ENCODE assay signal across 7 mouse cellular contexts in genomic region chr10:18210726-18211125, GRCm38 (mm10). TPM values are rescaled to one million over a fixed set of nuclear protein-coding genes. Genes with fewer than 3 reads are reported as not detected.
A peak's percentile ranks its signal among the peaks of the same experiment; 100 is the strongest.
DNase-seq lines count a peak whose midpoint lies in the region; ATAC-seq lines count a peak whose summit lies in the region.

Ect2l (minus strand) TSS chr10:18210890.

- no peaks in the 10 kb centered on the region for H3K9me3 ChIP-seq in heart, embryonic 11.5 days (replicated peaks; ENCODE audit: control insufficient read depth, low read length)
- H3K9me3 ChIP-seq in kidney, embryonic 15.5 days (replicated peaks): no peaks in the 10 kb centered on the region
- H3K9me3 ChIP-seq in stomach, embryonic 16.5 days (replicated peaks; ENCODE audit: control insufficient read depth, low read length): no peaks in the 10 kb centered on the region

- peak within 1 kb of the TSS; percentile 39 for H3K4me2 ChIP-seq in heart, embryonic 11.5 days
- H3K4me2 ChIP-seq in kidney, embryonic 15.5 days: peak within 1 kb of the TSS; percentile 49
- peak within 1 kb of the TSS; percentile 38 for H3K4me2 ChIP-seq in stomach, embryonic 16.5 days (ENCODE audit: low read depth, low read length)

- H3K36me3 ChIP-seq in heart, embryonic 11.5 days (ENCODE audit: control insufficient read depth, insufficient read depth, low read length): no peaks in the 10 kb centered on the region
- no peaks in the 10 kb centered on the region for H3K36me3 ChIP-seq in kidney, embryonic 15.5 days
- H3K36me3 ChIP-seq in stomach, embryonic 16.5 days (ENCODE audit: control insufficient read depth, insufficient read depth, low read length): no peaks in the 10 kb centered on the region

- no peak for ATAC-seq in heart, embryonic 11.5 days (replicated peaks; ENCODE audit: insufficient number of reproducible peaks, low FRiP score, low TSS enrichment)
- peak; percentile 74 for ATAC-seq in kidney, embryonic 15.5 days (replicated peaks; ENCODE audit: low FRiP score)
- peak; percentile 99 for ATAC-seq in megakaryocyte, adult 5-6 weeks (ENCODE audit: poor library complexity, severe bottlenecking)
- ATAC-seq in stomach, embryonic 16.5 days (ENCODE audit: insufficient read depth, low FRiP score): no peak; the same call in none of the 2 replicates

- H3K9ac ChIP-seq in heart, embryonic 11.5 days (ENCODE audit: low read depth, low read length): no peak within 1 kb of the TSS
- no peak within 1 kb of the TSS for H3K9ac ChIP-seq in kidney, embryonic 15.5 days
- H3K9ac ChIP-seq in stomach, embryonic 16.5 days (ENCODE audit: low read length): no peak within 1 kb of the TSS

- DNase-seq in urinary bladder, postnatal 14 days (ENCODE audit: low spot score): peak; percentile 47
- DNase-seq in urinary bladder, adult 2 months (ENCODE audit: low spot score): no peak
- peak; percentile 41 to 65 for DNase-seq in cerebellum, postnatal 14 days

- no peaks in the 10 kb centered on the region for H3K27me3 ChIP-seq in heart, embryonic 11.5 days (ENCODE audit: control insufficient read depth, insufficient read depth, low read length)
- no peaks in the 10 kb centered on the region for H3K27me3 ChIP-seq in kidney, embryonic 15.5 days
- no peaks in the 10 kb centered on the region for H3K27me3 ChIP-seq in stomach, embryonic 16.5 days (ENCODE audit: control insufficient read depth, insufficient read depth, low read length)

- 4% methylated on average over 11 of the region's 11 CpGs for WGBS in heart, embryonic 11.5 days (ENCODE audit: insufficient replicate concordance)
- 6% methylated on average over 11 of the region's 11 CpGs for WGBS in kidney, embryonic 15.5 days
- WGBS in stomach, embryonic 16.5 days: 9% methylated on average over 11 of the region's 11 CpGs

- H3K4me1 ChIP-seq in heart, embryonic 11.5 days (ENCODE audit: control insufficient read depth, insufficient read depth, low read length): no peaks in the 10 kb centered on the region; the same call in 1 of the 2 replicates
- peaks cover 6% of the 10 kb centered on the region for H3K4me1 ChIP-seq in kidney, embryonic 15.5 days
- H3K4me1 ChIP-seq in stomach, embryonic 16.5 days (ENCODE audit: control insufficient read depth, insufficient read depth, low read length): 0 out of 2 replicates have a peak, but pooled peaks cover 7% of the 10 kb centered on the region

- no peak within 1 kb of the TSS for H3K27ac ChIP-seq in heart, embryonic 11.5 days (ENCODE audit: low read depth, low read length)
- no peak within 1 kb of the TSS for H3K27ac ChIP-seq in kidney, embryonic 15.5 days
- no peak within 1 kb of the TSS; the same call in 1 of the 2 replicates for H3K27ac ChIP-seq in stomach, embryonic 16.5 days (ENCODE audit: low read length)

- no peak within 1 kb of the TSS for H3K4me3 ChIP-seq in heart, embryonic 11.5 days (ENCODE audit: low read depth, low read length)
- H3K4me3 ChIP-seq in kidney, embryonic 15.5 days (replicated peaks): no peak within 1 kb of the TSS
- H3K4me3 ChIP-seq in stomach, embryonic 16.5 days (replicated peaks; ENCODE audit: low read length): no peak within 1 kb of the TSS

RNA-seq across cellular contexts. Expression of gene Ect2l, which starts in this region (rescaled TPM):
- polyA plus RNA-seq in urinary bladder, adult 2 months (2012; rRNA removed): 0.28 and 0.37 TPM in 2 replicates
- polyA plus RNA-seq in heart, embryonic 11.5 days (2014; fragmentation: Nextera tagmentation; extraction: Ambion mirVana): 0.44 TPM in 1 of 2 replicates, not detected in the other
- 0.38 and 0.55 TPM in 2 replicates for polyA plus RNA-seq in kidney, embryonic 15.5 days (2015; fragmentation: Nextera tagmentation; extraction: Ambion mirVana)
- total RNA-seq in megakaryocyte, adult 5-6 weeks (2015): not detected in 2 replicates
- total RNA-seq in megakaryocyte, adult 5-6 weeks (2017): not detected in 2 replicates
- polyA plus RNA-seq in stomach, embryonic 16.5 days (2015; fragmentation: Nextera tagmentation; extraction: Ambion mirVana): 0.43 TPM in 1 of 2 replicates, not detected in the other

Comparison
In these comparisons a context has a peak if more than half of its experiments do, and no peak if none do; other contexts are left out.
1. Peak in ATAC-seq and H3K4me2 ChIP-seq in kidney, embryonic 15.5 days; RNA of the gene not detected or under 1 TPM.
2. Peak in ATAC-seq in megakaryocyte, adult 5-6 weeks; RNA of the gene not detected or under 1 TPM.